Mouse (Mus musculus): ENCODE measurements around the gene Gm5485. TPM values are rescaled to one million over a fixed set of nuclear protein-coding genes. Genes with fewer than 3 reads are reported as not detected.

The Gm5485 gene
- not detected for total RNA-seq (2021)
- long read RNA-seq, experiment 1 = 0 reads
- long read RNA-seq, experiment 2 = 0 reads

- DNase-seq = no peak
Observed at GRCm38 (mm10) chr16:48412246-48412645, at the start of gene Gm5485. Gene Gm5485 (minus strand): TSS chr16:48412416.

- no peak for DNase-seq
Observed at GRCm38 (mm10) chr16:48453264-48453663, 41.0 kb upstream of the Gm5485 start.

GRCm38 (mm10) chr16:48446161-48446925 lies 34.1 kb upstream of the Gm5485 start:
- DNase-seq = no peak

- no peak for DNase-seq
Observed at GRCm38 (mm10) chr16:48444589-48444988, 32.4 kb upstream of the Gm5485 start.

- no peak for DNase-seq
Observed at GRCm38 (mm10) chr16:48437476-48437875, 25.3 kb upstream of the Gm5485 start.

- no peak for DNase-seq
Observed at GRCm38 (mm10) chr16:48435454-48435853, 23.2 kb upstream of the Gm5485 start.

- DNase-seq = no peak
Observed at GRCm38 (mm10) chr16:48431027-48431426, 18.8 kb upstream of the Gm5485 start, which contains the start of gene Morc1. Gene Morc1 (plus strand): TSS chr16:48431237.

- no peak for DNase-seq
Observed at GRCm38 (mm10) chr16:48429427-48429826, 17.2 kb upstream of the Gm5485 start.

- no peak for DNase-seq
Observed at GRCm38 (mm10) chr16:48424069-48424468, 11.9 kb upstream of the Gm5485 start.

GRCm38 (mm10) chr16:48422501-48422900 lies 10.3 kb upstream of the Gm5485 start:
- DNase-seq = no peak

GRCm38 (mm10) chr16:48419035-48419434 lies 6.8 kb upstream of the Gm5485 start:
- DNase-seq = no peak

GRCm38 (mm10) chr16:48418557-48418956 lies 6.3 kb upstream of the Gm5485 start:
- DNase-seq = no peak

- DNase-seq = no peak
Observed at GRCm38 (mm10) chr16:48410125-48410524, 2.1 kb downstream of the Gm5485 start.

- no peak for DNase-seq
Observed at GRCm38 (mm10) chr16:48409580-48409979, 2.6 kb downstream of the Gm5485 start.

- no peak for DNase-seq
Observed at GRCm38 (mm10) chr16:48405674-48406403, 6.4 kb downstream of the Gm5485 start.

- DNase-seq = no peak
Observed at GRCm38 (mm10) chr16:48404009-48404408, 8.2 kb downstream of the Gm5485 start.

- DNase-seq = no peak
Observed at GRCm38 (mm10) chr16:48403423-48403822, 8.8 kb downstream of the Gm5485 start.

- DNase-seq = no peak
Observed at GRCm38 (mm10) chr16:48402963-48403362, 9.3 kb downstream of the Gm5485 start.

- no peak for DNase-seq
Observed at GRCm38 (mm10) chr16:48395278-48395677, 16.9 kb downstream of the Gm5485 start.

- no peak for DNase-seq
Observed at GRCm38 (mm10) chr16:48386982-48387381, 25.2 kb downstream of the Gm5485 start.

- DNase-seq = no peak
Observed at GRCm38 (mm10) chr16:48383582-48384257, 28.5 kb downstream of the Gm5485 start.

- DNase-seq = no peak
Observed at GRCm38 (mm10) chr16:48373711-48374485, 38.3 kb downstream of the Gm5485 start.

Measured in heart, adult 18-20 months (tissue).